Mouse (Mus musculus) macrophage (primary cell): ENCODE data around the gene Naip1. TPM values are rescaled to one million over a fixed set of nuclear protein-coding genes. Genes with fewer than 3 reads are reported as not detected.
"Not testable (repeated sequence)": the region's sequence is repeated elsewhere in the genome, so short reads cannot be mapped to it uniquely, and the experiment has no call there.

Experiments
- H3K27ac ChIP-seq: fragments of 350-480 bp; formaldehyde crosslinking; 2 replicates; pipeline ENCODE4 v1.9.0; 2021
- H3K36me3 ChIP-seq: fragments of 350-480 bp; formaldehyde crosslinking; 2 replicates; pipeline ENCODE4 v1.9.0; 2021; ENCODE audit errors: inconsistent target
- H3K4me3 ChIP-seq: fragments of 350-480 bp; formaldehyde crosslinking; 2 replicates; pipeline ENCODE4 v1.9.0; 2021; ENCODE audit errors: inconsistent target
- H3K79me2 ChIP-seq: fragments of 350-480 bp; formaldehyde crosslinking; 2 replicates; pipeline ENCODE4 v1.9.0; 2021; ENCODE audit errors: inconsistent target
- WGBS: methylation state at CpG from one replicate; pipeline ENCODE4 v1.1.7; 2026; ENCODE audit warnings: inconsistent platforms; ENCODE audit not compliant: missing documents; 5-methylcytosine and 5-hydroxymethylcytosine counted together
- polyA plus RNA-seq: library from polyadenylated mRNA; stranded (reverse); fragments of 250-400 nt; gene quantifications from 3 replicates; pipeline ENCODE4 v1.2.4, GENCODE M21; 2018; ENCODE audit warnings: inconsistent platforms

Gene Naip1
- polyA plus RNA-seq, 1 experiment from 2014 or later, result 0.19 TPM

- no peaks in the 10 kb centered on the region for H3K79me2 ChIP-seq
- no peaks in the 10 kb centered on the region for H3K36me3 ChIP-seq
- no peak overlapping the region for H3K4me3 ChIP-seq
- no peak overlapping the region for H3K27ac ChIP-seq
- 80% methylated on average over 3 of the region's 3 CpGs for WGBS
Observed at GRCm38 (mm10) chr13:100437322-100437825, 15.3 kb downstream of the Naip1 start.

GRCm38 (mm10) chr13:100436556-100437163 lies 16.0 kb downstream of the Naip1 start:
- WGBS, result 100% methylated on average over 1 of the region's 1 CpGs
- not testable (repeated sequence) for H3K36me3 ChIP-seq, H3K4me3 ChIP-seq, H3K79me2 ChIP-seq, H3K27ac ChIP-seq

DNA sequence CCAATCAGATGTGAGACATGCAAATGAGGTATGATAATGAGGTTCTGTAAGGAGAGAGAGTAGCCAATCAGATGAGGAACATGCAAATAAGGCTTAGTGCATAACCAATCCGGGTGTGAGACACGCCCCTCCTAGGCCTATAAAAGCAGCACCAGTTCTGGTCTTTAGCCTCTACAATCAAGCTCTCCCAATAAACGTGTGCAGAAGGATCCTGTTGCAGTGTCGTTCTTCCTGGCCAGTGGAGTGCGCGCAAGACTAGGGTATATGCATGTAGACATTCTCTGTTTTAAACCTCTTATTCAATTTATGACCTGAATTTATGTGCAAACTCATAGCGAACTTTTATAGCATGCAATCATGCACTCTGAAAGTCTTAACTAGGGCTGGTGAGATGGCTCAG lies 32.7 kb downstream of the Naip1 start:
- WGBS, result 92% methylated on average over 7 of the region's 7 CpGs
- H3K27ac ChIP-seq, H3K4me3 ChIP-seq, H3K79me2 ChIP-seq, H3K36me3 ChIP-seq: not testable (repeated sequence)

GRCm38 (mm10) chr13:100414428-100414827 lies 38.2 kb downstream of the Naip1 start:
- 100% methylated on average over 1 of the region's 1 CpGs for WGBS
- Histone ChIP-seq H3K4me3 (no peak overlapping the region), H3K27ac (no peak overlapping the region), H3K36me3 (no peaks in the 10 kb centered on the region), H3K79me2 (no peaks in the 10 kb centered on the region)

GRCm38 (mm10) chr13:100409825-100410224 lies 42.8 kb downstream of the Naip1 start:
- H3K27ac ChIP-seq, result no peak overlapping the region
- H3K36me3 ChIP-seq, result no peaks in the 10 kb centered on the region
- H3K4me3 ChIP-seq, result no peak overlapping the region
- 88% methylated on average over 4 of the region's 4 CpGs for WGBS
- H3K79me2 ChIP-seq, result no peaks in the 10 kb centered on the region

GRCm38 (mm10) chr13:100409181-100409580 lies 43.5 kb downstream of the Naip1 start:
- H3K36me3 ChIP-seq, result no peaks in the 10 kb centered on the region
- no peak overlapping the region for H3K4me3 ChIP-seq
- H3K27ac ChIP-seq, result no peak overlapping the region
- WGBS, result 77% methylated on average over 5 of the region's 5 CpGs
- no peaks in the 10 kb centered on the region for H3K79me2 ChIP-seq

DNA sequence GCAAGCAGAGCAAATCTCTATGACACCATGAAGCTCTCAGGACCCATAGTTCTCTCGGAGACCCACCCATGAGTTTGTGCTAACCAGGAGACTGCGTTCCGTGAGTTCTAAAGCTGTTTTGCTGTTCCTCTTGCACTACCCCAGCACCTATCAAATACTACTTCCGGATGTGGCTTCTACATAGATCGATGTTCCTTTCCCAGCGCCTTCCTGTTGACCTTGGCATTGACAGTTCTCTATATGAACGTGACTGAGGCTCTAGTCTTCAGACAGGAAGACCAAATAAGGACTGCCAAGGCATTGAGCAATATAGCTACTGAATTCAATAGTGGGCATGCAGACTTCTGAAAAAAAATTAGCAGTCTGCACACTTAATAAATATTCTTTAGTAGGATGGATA lies 44.4 kb downstream of the Naip1 start:
- Histone ChIP-seq H3K79me2 (no peaks in the 10 kb centered on the region), H3K27ac (no peak overlapping the region), H3K4me3 (no peak overlapping the region), H3K36me3 (no peaks in the 10 kb centered on the region)
- WGBS, result 55% methylated on average over 7 of the region's 7 CpGs

- H3K79me2 ChIP-seq, H3K36me3 ChIP-seq, H3K4me3 ChIP-seq: not testable (repeated sequence)
- 0 out of 2 replicates have a peak overlapping the region, but pooled peaks have one; percentile 12 for H3K27ac ChIP-seq
- 72% methylated on average over 6 of the region's 7 CpGs for WGBS
Observed at GRCm38 (mm10) chr13:100402930-100403637, 49.6 kb downstream of the Naip1 start.

- not testable (repeated sequence) for H3K36me3 ChIP-seq, H3K27ac ChIP-seq, H3K79me2 ChIP-seq, H3K4me3 ChIP-seq
- 17% methylated on average over 2 of the region's 5 CpGs for WGBS
Observed at GRCm38 (mm10) chr13:100391021-100391420, 61.6 kb downstream of the Naip1 start.

- no peaks in the 10 kb centered on the region for H3K79me2 ChIP-seq
- H3K4me3 ChIP-seq, result no peak overlapping the region
- H3K27ac ChIP-seq, result no peak overlapping the region
- WGBS, result 90% methylated on average over 1 of the region's 1 CpGs
- no peaks in the 10 kb centered on the region for H3K36me3 ChIP-seq
Observed at GRCm38 (mm10) chr13:100370536-100370935, 82.1 kb downstream of the Naip1 start.

Other genes with a start within 250 kb of the Naip1 start
- gene Naip5, start 206.5 kb downstream of the Naip1 start, polyA plus RNA-seq, result 8.1 to 17.5 TPM (median 13.2 TPM) in 3 replicates
- gene Naip6, start 135.2 kb downstream of the Naip1 start, polyA plus RNA-seq, result 6.3 to 10.1 TPM (median 7.9 TPM) in 3 replicates
- gene Gtf2h2, start 39.7 kb upstream of the Naip1 start, polyA plus RNA-seq, result 16.6 to 20.4 TPM (median 17.7 TPM) in 3 replicates
- gene Ocln, start 99.8 kb upstream of the Naip1 start, polyA plus RNA-seq, result not detected in 3 replicates
- 0.15 to 0.27 TPM in 2 of 3 replicates, not detected in the other for gene Marveld2, start 164.1 kb upstream of the Naip1 start, polyA plus RNA-seq
- gene Ak6, start 198.1 kb upstream of the Naip1 start, polyA plus RNA-seq, result 94.8 to 163 TPM (median 124 TPM) in 3 replicates
- gene Rad17, start 198.2 kb upstream of the Naip1 start, polyA plus RNA-seq, result 19.7 to 30.9 TPM (median 22.6 TPM) in 3 replicates
- 4.5 to 10.7 TPM (median 5.4 TPM) in 3 replicates for gene Taf9, start 198.7 kb upstream of the Naip1 start, polyA plus RNA-seq
- gene Ccdc125, start 216.8 kb upstream of the Naip1 start, polyA plus RNA-seq, result 5.5 to 12.5 TPM (median 5.9 TPM) in 3 replicates